Mouse (Mus musculus) layer of hippocampus, postnatal 14 days (tissue): ENCODE data around the gene Ankra2. TPM values are rescaled to one million over a fixed set of nuclear protein-coding genes. Genes with fewer than 3 reads are reported as not detected.

Source experiments
- DNase-seq, 2 experiments: peaks; one replicate each; pipeline ENCODE4 v3.0.0; 2021 to 2022; ENCODE audit warnings: low spot score in 2 of 2, mixed read lengths in 1 of 2
- total RNA-seq, 2 experiments: library from RNA; stranded (reverse); gene quantifications; 2 replicates each; pipeline ENCODE4 v1.2.3; 2021

Ankra2 gene
- total RNA-seq, 2 experiments from 2014 or later: 48.6 to 49.0 TPM

- no peak for DNase-seq
These were observed 27.8 kb downstream of the Ankra2 start for GRCm38 (mm10) chr13:98290719-98291118.

DNA sequence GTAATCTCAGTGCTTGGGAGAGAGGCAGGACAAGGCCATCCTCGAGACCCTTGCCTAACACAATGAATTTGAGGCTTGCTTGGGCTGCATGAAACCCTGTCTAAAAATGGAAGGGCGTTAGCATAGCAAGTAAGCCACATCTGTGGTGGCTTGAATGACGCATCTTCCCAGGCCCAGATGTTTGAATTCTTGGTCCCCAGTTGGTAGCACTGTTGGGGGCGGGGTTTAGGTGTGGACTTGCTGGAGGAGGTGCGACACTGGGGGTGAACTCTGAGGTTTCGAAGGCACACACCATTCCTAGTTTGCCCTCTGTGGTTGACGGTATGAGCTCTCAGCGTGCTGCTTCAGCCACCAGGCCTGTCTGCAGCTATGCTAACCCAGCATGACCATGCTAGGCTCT lies 28.8 kb downstream of the Ankra2 start:
- DNase-seq: no peak

- DNase-seq: no peak
These were observed 33.2 kb downstream of the Ankra2 start for GRCm38 (mm10) chr13:98296072-98296471.

DNA sequence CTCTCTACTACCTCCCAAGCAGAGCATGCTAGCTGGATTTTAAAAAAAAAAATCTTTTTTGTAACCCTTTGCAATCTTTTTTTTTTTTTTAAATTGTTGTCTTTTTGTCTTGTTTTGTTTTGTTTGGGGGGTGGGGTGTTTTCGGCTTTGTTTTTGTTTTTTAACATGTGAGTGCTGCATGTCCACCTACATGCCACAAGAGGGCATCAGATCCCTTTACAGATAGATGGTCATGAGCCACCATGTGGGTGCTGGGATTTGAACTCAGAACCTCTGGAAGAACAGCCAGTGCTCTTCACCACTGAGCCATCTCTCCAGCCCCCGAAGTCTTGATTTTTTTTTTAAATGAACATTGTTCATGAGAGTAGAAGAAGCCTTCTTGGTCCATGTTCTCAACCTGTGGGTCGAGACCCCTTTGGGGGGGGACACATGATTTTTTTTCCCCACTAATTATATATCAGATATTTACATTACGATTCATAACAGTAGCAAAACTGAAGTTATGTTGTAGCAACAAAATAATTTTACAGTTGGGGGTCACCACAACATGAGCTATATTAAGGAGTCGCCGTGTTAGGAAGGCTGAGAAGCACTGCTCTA lies 35.1 kb downstream of the Ankra2 start:
- DNase-seq: no peak

- DNase-seq: peak; percentile 77 to 83
These were observed 36.2 kb downstream of the Ankra2 start for GRCm38 (mm10) chr13:98298833-98299758.

DNA sequence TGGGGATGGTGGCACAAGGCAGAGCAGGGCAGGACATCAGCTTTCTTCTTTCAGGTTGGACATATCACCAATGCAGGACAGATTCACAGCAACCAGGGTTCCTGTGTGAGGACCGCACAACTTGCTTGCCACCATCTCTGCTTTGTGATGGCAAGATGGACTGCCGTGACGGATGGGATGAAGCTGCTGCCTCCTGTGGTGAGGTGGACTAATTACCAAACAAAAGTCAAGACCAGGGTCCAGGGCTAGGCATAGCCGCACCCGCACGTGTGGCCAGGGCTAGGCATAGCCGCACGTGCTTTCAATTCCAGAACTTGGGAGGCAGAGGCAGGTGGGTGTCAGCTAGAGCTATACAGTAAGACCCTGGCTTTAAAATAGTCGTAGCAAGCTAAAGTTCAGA lies 42.4 kb downstream of the Ankra2 start:
- no peak for DNase-seq

GRCm38 (mm10) chr13:98306393-98306792 lies 43.5 kb downstream of the Ankra2 start:
- no peak for DNase-seq

DNA sequence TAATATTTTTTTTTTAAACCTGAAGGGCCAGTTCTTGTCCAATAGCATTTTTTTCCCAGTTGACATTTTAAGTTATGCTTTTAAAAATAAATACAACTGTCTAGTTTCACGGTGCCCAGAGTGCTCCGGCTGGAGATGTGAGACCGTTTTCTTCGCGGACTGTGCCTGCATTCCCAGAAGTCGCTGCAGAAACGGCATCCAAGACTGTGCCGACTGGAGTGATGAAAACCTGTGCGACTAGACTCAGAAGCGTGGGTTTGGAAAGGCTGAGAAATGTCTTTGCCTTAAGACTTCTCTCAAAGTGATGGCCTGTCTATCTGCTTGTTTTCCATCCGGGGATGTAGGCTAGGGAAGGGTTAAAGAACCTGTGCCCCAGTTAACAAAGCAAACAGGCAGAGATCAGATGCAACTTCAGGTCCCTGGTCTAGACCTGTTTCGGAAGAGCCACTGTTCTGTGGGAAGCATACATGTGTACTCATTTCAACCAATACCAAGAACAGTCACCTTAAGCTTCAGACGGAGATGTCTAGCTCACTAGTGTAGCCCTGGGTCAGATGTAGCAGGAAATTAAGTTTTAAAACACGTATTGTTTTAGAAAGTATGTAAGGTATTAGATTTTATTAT lies 44.1 kb downstream of the Ankra2 start:
- no peak for DNase-seq

DNA sequence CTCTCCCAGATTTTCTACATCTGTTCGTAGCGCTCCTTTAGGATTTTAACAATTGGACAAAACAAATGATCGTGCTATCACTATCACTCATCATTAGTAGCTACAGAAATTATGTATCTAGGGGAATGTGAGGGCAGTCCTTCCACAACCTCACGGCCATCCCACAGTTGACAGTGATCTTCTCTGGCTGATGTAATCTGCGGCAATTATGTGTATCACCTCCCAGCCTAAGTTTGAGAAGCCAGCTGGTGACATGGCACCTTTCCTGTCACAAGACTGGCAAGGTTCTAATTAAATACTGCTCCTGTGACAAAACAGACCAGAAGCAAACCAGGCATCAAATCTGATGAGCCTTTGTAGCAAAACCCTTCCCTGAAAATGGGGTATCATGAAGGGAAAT lies 45.1 kb downstream of the Ankra2 start:
- no peak for DNase-seq

GRCm38 (mm10) chr13:98308724-98309123 lies 45.9 kb downstream of the Ankra2 start:
- no peak for DNase-seq

DNA sequence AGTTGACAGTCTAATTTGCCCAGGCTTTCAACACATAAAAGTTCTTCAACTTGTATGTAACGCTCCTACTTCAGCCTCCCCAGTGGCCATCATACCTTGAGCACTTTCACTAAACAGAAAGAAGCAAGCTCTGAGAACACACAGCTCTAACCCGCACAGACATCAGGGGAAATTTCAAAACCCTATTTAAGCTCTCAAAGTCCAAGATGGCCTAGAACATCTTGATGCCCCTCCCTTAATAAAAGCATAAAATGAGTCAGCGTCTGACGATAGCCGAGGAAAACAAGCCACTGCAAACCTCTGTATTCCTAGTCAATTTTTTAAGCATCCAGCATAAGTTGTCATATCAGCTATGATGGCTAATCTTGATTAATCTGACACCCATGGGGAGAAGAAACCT lies 48.7 kb downstream of the Ankra2 start:
- no peak for DNase-seq

- no peak for DNase-seq
These were observed 50.8 kb downstream of the Ankra2 start for GRCm38 (mm10) chr13:98313631-98314030.

DNA sequence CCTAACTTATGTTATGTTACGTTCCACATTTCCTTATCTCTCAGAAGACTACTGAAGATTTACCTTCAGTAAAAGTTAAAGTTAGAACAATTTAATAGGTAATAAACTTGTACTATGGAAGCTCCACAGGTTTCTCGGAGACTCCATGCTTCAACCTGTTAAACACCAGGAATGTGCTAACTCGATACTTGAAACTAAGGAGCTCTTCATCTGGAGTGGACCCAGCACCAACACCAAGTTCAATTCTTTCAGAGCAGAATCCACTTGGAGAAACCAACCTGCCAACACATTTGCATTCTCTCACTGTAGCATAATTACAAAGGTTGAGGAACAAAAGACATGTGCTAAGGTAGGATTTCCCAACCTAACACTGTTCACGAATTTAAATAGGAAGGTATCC lies 52.2 kb downstream of the Ankra2 start:
- DNase-seq: no peak

GRCm38 (mm10) chr13:98316140-98316479 lies 53.2 kb downstream of the Ankra2 start:
- no peak for DNase-seq

DNA sequence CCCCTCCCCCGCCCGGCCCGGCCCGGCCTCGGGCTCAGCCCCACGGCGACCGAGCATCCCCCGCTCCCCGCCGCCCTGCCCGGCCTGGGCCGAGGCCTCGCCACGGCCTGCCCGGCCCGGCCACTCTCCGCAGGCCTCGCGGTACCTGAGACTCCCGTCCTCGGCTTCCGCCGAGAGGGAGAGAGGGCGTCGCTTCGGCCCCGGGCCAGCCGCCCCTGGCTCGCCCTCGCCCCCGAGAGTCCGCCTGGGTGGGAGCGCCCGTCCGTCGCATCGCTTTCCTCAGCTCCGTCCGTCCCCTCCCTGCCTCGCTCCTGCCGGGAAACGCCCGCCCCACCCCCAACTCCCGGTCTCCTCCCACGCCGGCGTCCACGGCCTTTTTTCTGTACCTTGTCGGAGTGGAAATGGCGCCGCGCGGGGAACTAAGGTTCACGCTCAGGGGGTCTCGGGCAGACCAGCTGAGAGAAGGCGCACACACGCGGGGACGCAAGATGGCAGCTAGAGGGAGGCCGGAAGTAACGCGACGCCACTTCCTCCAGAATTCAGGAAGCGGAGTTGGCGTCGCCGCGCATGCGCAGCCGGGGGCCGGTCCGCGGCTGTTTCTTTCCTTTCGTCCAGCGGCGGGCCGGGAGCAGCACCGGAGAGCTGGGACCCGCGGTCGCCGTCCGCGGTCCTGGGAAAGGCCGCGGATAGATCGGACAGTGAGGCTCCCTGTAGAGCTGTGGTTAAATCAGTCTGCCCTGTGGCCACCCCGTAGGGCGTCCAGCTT lies 53.8 kb downstream of the Ankra2 start, which contains the start of gene Btf3:
Btf3 (minus strand) TSS at position 527 of the 766 bp plus-strand sequence.
- DNase-seq: peak; percentile 89 to 95

- DNase-seq: no peak
These were observed 54.4 kb downstream of the Ankra2 start for GRCm38 (mm10) chr13:98317246-98317677.

DNA sequence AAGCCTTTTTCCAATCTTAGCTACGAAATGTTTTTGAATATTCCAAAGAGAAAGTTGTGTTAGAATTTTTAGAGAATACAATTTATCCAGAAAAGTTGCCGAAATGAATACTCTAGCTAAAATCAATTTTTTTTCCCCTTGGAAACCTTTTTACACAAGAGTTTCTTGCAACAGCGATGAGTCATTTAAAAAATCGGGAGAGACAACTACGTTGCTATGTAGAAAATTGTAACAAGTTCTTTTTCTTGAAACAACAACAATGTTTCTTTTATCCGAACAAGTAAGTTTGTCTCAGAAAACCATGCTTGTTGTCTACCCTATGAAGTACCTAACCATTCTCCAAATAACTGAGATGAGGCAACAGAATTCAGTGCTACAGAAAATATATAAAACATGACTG lies 55.0 kb downstream of the Ankra2 start:
- DNase-seq: no peak
